Mouse (Mus musculus): ENCODE results near the gene 9630041A04Rik. TPM values are rescaled to one million over a fixed set of nuclear protein-coding genes. Genes with fewer than 3 reads are reported as not detected.

9630041A04Rik gene
- total RNA-seq, 4 experiments from 2014 or later = not detected

DNA sequence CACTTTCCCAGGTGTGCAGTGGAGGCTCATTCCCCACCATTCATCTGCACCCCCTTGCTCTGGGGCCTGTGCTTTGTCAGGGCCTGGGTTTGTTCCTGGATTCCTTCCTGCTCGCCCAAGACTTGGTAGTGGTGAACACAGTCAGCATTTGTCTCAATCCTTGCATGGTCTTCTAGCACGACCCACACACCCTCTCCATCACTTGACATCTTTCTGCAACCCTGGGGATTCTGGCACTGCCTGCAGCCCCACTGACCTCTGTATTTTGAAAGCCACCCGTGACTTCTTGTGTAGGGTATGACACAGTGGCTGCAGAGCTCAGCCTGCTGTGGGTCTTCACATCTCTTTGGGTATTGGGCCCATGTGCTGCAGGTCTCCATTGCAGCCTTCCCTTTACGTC lies 57.1 kb downstream of the 9630041A04Rik start:
- DNase-seq (ENCODE audit: low spot score in 2 of 2) = no peak

- no peak for DNase-seq (ENCODE audit: low spot score in 2 of 2)
Observed at GRCm38 (mm10) chr9:101919324-101919723, 57.7 kb downstream of the 9630041A04Rik start.

DNA sequence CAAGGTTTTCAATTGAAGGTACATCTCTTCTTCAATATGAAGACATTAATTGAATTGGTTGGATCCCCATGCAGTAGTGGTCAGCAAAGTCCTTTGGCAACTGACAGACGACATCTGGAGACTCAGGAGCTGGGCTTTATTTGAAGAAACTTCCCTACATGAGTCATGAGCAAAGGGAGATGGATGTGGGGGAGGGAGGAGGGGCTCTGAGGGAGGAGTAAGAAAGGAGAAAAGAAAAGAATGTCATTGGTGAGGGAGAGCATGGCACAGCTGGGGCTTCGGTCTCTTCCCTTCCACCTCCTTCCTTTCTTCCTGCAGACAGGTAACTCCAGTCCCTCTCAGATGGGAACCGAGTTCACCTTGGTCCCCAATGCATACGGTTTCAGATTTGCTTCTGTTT lies 61.2 kb downstream of the 9630041A04Rik start:
- DNase-seq (ENCODE audit: low spot score in 2 of 2) = no peak

DNA sequence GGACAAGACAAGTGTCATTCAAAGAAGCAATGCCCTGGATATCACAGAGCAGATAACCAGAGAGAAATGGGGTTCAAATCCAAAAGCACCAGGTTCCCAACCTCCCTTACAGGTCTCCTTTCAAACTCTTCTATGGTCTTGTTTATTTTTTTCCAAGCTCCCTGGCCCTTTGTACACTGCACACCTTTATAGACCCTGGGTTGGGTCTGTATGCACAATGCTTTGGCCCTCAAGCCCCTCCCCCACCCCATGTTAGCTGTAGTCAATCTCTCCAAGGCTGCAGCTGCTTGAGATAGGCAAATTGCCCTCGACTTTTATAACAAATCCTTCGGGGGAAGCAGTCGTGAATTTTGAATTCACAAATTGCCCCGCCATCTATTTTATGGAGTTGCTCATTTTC lies 63.2 kb downstream of the 9630041A04Rik start:
- DNase-seq (ENCODE audit: low spot score in 2 of 2) = no peak

- no peak for DNase-seq (ENCODE audit: low spot score in 2 of 2)
Observed at GRCm38 (mm10) chr9:101933946-101934573, 72.4 kb downstream of the 9630041A04Rik start.

DNA sequence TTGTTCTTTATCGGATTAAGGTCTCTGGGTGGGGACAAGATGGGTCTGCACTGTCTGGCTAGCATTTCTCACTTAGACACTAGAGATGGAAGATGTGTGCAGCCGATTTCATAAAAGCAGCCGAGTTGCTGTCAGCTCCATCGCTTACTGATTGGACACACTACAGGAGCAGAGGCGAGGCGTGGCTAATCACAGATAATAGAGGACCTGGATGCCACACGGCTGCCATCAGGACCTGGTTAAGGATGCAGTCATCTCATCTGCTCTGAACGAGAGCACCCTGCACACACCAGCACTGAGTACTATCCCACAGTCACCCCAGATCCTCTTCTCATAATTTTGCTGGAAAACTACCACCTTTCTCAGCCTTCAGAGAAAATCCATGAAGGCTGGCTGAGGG lies 73.2 kb downstream of the 9630041A04Rik start:
- DNase-seq (ENCODE audit: low spot score in 2 of 2) = no peak

DNA sequence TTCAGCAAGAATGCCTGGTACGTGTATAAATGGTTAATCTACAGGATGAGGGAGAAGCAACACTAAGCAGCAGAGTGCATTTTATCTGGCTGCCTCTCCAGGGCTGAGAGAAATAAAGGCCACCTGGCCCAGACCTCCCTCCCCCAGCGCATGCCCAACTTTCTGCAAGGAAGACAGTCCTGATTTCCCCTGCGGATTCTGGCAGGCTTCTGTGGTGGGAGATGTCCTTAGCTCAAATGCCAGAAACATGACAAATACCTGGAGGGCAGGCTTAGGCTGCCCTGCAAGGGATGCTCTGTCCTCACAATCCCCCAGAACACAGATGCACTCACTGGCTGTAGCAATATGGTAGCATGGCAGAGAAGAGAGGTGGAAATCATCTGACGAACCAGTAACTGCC lies 76.4 kb downstream of the 9630041A04Rik start:
- DNase-seq (ENCODE audit: low spot score in 2 of 2) = no peak

GRCm38 (mm10) chr9:101939006-101939405 lies 77.4 kb downstream of the 9630041A04Rik start:
- DNase-seq (ENCODE audit: low spot score in 2 of 2) = no peak

- DNase-seq (ENCODE audit: low spot score in 2 of 2) = no peak
Observed at GRCm38 (mm10) chr9:101940182-101940581, 78.5 kb downstream of the 9630041A04Rik start.

DNA sequence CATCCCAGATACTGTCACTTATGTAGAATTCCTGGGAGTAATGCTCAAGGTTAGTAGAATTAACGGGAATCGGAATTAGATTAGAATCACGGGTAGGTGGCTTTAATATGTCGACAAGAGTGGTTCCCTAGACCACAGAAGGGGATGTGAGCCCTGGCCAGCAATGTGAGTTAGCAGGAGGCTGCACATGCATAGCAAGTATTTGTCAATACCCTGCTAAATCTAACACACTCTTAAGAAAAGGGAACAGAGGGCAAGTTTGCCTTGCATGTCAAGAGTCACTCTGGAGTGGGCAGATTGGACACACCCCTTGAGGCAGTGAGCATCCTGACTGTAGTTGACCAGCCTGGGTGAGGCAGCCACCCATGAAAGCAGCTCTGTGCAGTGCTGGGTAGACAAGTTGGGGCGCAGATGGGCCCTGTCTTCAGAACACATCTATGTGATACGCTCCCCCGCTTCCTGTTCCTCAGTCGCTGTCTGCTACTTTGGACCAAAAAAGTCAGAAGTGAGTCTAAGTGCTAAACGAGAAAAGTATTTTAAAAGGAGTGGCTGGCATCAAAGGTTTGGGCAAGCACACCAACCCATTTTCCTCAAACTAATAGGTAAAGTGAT lies 80.5 kb downstream of the 9630041A04Rik start:
- DNase-seq (ENCODE audit: low spot score in 2 of 2) = peak in 1 of 2 experiments; percentile 12

DNA sequence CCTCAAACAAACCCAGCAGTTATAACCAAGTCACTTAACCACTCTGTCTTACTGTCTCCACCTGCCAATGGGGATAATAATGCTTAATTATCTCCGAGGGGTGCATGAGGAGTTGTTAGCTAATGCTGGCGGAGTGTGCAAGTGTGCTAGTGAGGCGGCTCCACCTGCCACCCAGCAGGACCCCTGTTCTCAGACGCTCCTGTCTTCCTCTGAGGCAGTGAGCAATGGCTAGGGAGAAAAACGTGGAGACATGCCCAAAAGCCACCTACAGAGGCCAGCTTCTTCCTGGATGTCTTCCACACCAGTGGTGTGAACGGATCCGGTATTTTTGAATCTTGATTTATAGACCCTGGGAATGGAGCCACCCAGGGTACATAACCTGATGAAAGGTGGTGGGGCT lies 83.7 kb downstream of the 9630041A04Rik start:
- DNase-seq (ENCODE audit: low spot score in 2 of 2) = no peak

- no peak for DNase-seq (ENCODE audit: low spot score in 2 of 2)
Observed at GRCm38 (mm10) chr9:101945814-101946213, 84.2 kb downstream of the 9630041A04Rik start.

DNA sequence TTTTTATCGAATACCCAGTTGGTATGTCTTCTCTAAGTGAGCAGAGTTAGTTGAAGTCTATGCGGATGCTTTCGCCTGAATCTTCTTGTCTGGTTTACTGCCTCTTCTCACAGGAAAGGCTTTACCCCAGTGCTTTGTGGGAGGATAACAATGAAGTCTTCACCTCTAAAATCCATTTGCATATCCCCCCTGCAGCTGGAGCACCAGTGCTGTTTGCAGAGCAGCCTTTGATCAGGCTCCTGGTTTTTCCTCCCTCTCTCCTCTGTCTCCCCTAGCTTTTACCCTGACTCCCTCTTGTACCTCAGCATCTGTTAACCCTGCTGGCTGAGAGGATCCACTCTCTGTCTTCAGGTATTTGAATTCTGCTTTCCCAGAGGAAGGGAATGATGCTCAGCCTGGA lies 88.5 kb downstream of the 9630041A04Rik start:
- DNase-seq (ENCODE audit: low spot score in 2 of 2) = no peak

DNA sequence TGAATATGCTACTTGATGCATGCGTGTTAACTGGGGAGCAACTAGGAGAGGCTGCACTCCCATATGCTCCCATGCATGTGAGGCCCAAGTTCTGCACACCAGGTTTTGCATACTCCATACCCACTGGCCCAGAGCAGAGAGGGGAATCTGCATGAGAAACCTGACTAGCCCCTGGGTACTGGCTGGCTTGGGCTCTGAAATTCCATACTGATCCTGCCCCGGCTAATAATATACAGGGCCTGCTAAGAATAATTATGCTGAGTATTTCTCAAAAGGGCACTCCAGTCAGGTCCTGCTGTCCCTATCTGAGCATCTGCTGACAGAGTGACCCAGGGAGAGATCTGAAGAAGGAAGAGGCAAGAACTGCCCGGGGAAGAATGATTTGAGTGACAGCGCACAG lies 92.9 kb downstream of the 9630041A04Rik start:
- no peak for DNase-seq (ENCODE audit: low spot score in 2 of 2)

GRCm38 (mm10) chr9:101956228-101956627 lies 94.6 kb downstream of the 9630041A04Rik start:
- DNase-seq (ENCODE audit: low spot score in 2 of 2) = peak; percentile 15 to 21

- DNase-seq (ENCODE audit: low spot score in 2 of 2) = no peak
Observed at GRCm38 (mm10) chr9:101971806-101972205, 110.2 kb downstream of the 9630041A04Rik start.

- DNase-seq (ENCODE audit: low spot score in 2 of 2) = no peak
Observed at GRCm38 (mm10) chr9:101972314-101972713, 110.7 kb downstream of the 9630041A04Rik start.

DNA sequence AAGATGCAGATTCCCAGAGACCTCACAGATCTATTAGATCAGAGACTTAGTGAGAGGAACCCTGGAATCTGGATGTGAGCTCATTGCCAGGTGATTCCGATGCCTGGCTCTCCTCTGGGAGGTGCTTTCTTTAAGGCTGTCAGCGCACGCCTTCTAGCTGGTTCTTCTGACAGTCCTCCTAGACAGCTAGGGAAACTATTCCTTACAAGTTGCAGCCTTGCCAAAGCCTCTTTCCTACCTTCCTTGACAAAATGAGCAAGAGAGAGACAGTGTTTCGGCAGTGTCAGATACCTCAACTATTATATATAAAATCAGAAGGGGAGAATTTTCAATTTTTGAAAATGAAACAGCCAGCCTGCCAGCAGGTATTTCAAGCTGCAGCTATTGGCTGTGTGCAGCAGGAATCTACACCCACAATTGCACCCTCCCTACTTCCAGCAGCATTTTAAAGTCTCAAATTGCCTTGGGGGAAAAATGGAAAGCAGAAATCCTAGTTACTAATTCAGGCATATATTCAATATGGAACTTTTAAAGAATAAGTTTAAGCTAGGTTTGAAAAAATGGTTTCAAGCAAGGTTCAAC lies 115.3 kb downstream of the 9630041A04Rik start:
- DNase-seq (ENCODE audit: low spot score in 2 of 2) = no peak

DNA sequence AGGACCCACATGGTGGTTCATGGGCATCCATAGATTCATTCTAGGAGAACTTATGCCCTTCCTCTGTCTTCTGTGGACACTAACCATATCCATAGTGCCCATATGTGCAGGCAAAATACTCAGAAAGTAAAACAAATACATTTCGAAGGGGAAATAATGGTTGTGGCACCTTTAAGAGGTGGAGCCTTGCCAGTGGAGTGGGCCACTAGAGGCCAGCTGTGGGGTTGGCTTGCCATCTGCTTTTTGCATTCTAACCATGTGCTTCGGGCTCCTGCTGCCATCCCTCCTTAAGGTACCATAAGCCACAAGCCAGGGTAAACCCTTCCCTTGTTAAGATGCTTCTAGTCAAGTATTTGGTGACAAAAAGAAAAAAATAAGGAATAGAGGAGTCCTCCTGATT lies 119.5 kb downstream of the 9630041A04Rik start:
- DNase-seq (ENCODE audit: low spot score in 2 of 2) = no peak

DNA sequence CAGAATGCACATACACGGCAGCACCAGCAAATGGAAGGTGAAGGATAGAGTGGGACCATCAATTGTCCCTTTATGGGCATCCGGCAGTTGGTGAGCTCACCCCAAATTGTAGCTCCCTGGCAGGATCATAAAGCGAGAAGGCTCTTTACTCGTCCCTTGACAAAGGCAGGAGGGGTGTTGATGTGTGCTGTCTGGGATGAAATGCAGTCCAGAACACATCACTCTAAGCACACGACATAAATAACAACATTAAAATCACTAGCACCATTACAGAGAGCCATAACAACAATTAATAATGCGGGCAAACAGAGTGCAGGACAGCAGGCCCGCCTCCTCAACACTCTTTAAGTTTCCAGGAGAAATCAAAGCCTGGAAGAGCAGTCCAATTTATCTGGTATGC lies 120.7 kb downstream of the 9630041A04Rik start:
- DNase-seq (ENCODE audit: low spot score in 2 of 2) = no peak

- DNase-seq (ENCODE audit: low spot score in 2 of 2) = no peak
Observed at GRCm38 (mm10) chr9:101986910-101987309, 125.3 kb downstream of the 9630041A04Rik start.

GRCm38 (mm10) chr9:101990032-101990431 lies 128.4 kb downstream of the 9630041A04Rik start:
- no peak for DNase-seq (ENCODE audit: low spot score in 2 of 2)

- DNase-seq (ENCODE audit: low spot score in 2 of 2) = no peak
Observed at GRCm38 (mm10) chr9:101990836-101991235, 129.2 kb downstream of the 9630041A04Rik start.
